Mouse (Mus musculus) frontal cortex, adult (tissue): ENCODE measurements around the gene Otud4.
"Not testable (repeated sequence)": the region's sequence is repeated elsewhere in the genome, so short reads cannot be mapped to it uniquely, and the experiment has no call there.

Experiments
- ATAC-seq: cut with Nextera tagmentation; 2 replicates; pipeline ENCODE4 v1.9.2; 2017; ENCODE audit warnings: mild to moderate bottlenecking, moderate library complexity, mixed read lengths; ENCODE audit not compliant: low TSS enrichment

Otud4 gene

DNA sequence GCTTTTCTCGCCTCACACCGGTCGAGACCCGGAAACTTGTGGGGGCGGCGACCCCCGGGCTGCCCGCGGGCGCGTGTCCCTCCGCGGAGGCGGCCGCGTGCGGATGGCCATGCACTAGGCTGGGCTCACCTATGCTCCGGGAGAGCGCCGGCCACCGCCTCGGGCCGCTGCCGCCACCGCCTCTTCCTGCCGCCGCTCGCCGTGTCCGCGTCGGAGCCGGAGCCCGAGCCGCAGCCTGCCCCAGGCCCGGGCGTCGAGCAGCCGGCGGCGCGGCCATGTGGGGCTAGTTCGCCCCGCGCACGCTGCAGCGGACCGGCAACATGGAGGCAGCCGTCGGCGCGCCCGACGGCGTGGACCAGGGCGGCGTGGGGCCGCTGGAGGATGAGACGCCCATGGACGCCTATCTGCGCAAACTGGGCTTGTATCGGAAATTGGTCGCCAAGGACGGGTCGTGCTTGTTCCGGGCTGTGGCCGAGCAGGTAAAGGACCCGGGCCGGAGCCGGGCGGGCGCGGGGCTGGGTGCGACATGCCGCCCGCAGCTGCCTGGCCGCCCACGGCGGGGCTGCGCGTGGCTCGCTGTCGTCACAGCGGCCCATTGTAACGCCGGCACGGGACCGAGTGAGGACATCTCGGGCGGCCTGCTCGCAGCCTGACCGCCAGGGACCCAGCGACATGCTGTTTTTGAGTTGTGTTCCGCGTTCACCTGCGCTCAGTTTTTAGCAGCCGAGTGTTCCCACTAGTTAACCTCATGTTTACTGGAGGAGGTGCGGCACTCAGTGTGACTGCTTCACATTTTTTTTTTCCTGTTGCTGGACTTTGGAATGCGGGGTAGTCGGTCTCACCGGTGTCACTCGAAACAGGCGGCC, at the start of gene Otud4:
Otud4 (plus strand) TSS at position 33 of the 866 bp plus-strand sequence.
- ATAC-seq: peak; percentile 56

DNA sequence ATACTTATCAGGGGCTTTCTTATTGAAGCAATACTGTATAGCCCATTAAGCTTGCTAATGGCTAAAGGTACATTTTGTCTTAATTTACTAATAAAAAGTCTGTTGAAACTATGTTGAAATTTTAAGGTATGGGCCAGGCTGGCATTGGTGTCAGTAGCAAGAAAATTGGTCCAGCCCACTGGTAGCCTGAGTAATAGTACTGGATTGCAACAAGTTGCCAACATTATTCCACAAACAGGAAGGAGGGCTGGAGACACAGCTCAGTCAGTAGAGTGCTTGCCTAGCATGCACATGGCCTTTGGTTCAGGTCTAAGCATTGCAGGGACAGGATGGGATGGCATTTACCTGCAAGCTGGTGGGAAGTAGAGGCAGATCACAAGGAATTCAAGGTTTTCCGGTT, 38.5 kb upstream of the Otud4 start:
- no peak for ATAC-seq

DNA sequence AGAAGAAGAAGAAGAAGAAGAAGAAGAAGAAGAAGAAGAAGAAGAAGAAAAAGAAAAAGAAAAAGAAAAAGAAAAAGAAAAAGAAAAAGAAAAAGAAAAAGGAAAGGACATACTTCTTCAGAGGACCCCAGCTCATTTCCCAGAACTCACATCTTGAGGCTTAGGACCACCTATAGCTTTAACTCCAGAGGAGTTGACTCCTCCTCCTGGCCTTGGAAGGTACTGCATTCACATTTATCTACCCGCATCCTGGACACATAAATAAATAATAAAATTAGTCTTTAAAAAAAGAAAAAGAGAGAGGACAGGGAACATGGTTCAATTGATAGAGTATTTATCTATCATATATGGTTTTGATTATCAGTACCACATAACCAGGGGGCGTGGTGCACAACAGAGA, 36.2 kb upstream of the Otud4 start:
- not testable (repeated sequence) for ATAC-seq

DNA sequence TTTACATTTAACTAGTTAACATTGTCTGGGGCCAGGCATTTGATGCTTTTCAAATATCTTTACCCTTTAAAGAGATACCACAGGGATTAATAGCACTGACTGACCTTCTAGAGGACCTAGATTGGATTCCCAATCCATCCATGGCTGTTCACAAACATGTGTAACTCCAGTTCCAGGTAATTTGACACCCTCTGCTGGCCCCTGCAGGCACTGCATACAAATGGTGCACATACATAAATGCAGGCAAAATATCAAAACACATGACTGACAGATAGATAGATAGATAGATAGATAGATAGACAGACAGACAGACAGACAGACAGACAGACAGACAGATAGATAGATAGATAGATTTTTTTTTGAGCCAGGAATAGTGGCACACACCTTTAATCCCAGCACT, 33.2 kb upstream of the Otud4 start:
- no peak for ATAC-seq

DNA sequence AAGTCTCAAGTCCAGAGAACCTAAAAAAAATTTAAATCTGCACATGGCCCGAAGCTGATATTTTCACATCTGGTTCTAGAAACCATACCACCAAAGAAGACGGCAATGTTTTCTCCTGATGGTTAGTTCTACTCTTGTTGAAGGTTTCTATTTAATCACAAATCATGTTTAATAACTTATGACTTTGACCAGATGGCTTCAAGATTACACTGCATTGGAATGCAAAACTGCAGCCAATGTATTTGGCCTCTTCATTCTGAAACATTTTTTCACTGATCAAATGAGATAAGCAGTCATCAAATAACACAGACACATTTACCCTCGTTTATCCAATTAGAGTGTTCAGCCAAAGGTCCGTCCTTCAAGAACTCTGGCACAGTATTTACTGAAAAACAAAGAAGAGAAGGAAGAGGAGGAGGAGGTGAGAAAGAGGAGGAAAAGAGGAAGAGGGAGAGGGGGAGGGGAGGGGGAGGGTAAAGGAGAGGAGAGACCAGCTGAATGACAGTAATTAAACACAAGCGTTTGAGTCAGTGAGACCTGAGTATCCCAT, 32.6 kb upstream of the Otud4 start:
- no peak for ATAC-seq

DNA sequence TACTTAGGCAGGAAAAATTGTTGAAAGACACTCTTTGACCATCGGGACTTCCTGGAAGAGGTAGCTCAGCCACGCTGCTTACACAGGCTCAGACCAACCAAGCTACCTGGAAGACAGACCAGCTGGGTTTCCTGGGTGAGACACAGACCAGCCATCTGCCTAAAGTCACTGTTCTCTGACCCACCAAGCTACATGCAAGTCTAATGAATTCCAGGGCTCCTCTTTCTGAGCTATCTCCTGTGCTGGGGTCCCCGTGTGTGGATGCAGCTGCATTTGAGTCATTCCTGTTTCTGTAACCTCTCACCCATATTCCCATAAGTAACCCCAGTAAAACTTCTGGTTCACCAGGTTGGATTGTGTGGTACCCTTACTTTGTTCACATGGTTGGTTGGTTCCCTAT, 30.7 kb upstream of the Otud4 start:
- no peak for ATAC-seq

DNA sequence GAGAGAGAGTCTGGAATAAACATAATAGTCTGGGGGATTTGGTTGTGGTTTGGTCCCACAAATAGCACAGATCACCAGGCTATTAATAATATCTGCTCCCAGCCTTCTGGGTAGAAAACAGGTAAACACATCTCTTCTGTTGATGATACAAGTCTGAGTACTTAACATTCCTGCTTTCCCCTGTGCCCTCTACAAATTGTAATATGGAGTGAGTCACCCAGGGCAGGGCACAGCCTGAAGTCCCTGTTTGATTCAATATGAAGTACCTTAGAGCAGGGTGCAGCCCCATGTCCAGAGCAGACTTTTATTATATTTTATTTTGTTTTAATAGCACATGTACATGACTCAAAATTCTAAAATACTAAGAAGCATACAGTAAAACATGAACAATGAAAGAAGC, 29.1 kb upstream of the Otud4 start:
- ATAC-seq: no peak

DNA sequence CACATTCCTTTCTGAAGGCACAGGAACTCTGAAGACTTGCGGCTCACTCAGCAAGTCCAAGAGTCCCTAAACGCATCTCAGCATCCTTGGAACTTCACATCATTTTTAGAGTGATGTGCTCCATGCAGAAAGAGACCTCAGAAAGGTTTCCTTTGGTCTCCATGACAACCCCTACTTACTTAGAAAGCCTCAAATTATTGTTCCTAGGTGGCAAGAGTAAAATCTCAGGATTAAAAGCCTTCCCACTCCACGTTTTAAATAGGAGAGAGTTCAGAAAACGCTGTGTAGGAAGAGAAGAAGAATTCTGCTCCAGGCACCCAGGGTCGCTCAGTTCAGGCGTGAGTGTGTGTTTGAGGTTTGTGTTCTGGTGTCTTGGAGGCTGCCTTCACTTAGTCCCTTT, 27.1 kb upstream of the Otud4 start:
- peak; percentile 67 for ATAC-seq

DNA sequence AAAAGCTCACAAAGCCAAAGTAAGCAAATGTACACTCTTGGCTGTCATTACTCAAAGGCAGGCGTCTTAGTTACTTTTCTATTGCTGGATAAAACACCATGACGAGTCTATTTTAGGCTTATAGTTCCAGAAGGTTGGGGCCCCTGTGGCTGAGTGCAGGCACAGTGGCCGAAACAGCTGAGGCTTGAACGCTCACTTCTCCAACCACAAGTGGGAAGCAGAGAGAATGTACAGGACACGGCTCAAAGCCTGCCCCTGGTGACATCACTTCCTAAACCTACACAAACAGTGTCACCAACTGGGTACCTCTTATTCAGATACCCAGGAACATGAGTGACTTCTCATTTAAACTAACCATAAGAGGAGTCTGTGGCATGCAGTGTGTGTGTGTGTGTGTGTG, 26.5 kb upstream of the Otud4 start:
- ATAC-seq: no peak

DNA sequence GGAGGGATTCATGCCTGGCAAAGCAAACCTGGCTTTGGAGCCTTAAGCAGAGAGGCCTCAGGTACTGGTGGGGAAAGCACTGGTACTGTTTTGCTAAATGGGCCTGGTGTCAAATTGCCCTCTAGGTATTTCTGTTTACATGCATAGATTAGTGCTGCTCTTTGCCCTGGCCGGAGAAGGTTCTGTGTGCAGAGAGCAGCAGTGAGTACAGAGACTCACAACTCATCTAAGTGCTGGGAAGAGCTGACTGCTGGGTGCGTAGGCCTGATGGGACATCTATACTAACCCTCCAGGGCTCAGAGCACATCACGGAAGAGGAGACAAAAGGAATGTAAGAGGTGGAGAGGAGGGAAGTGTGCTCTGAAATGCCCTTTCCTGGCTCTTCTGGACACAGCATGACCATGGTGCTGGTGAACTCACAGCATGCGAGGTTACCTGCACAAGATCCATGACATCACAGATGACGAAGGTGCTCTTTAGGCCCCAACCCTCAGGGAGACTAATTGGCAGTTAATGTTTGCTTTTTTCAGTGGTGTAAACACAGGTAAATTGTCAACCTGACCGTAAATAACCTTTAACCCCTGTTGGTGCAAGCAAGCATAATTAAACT, 23.6 kb upstream of the Otud4 start:
- no peak for ATAC-seq

DNA sequence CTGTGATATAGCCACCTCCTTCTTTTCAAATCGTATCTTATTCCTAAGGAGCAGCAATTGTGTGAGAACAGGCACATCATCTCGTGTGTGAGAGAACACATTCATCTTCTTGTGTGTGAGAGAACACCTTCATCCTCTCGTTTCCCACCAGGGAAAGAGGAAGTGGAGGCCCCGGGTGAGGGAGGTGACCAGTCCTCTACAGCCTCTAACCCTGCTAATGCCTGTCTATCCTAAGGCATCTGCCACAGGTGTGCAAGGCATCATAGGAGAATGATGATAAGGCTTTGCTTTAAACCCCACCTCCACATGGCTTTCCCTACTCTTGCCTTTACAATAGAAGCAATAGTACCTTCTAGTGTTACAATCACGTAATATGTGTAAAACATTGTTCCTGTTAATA, 20.5 kb upstream of the Otud4 start:
- no peak for ATAC-seq

DNA sequence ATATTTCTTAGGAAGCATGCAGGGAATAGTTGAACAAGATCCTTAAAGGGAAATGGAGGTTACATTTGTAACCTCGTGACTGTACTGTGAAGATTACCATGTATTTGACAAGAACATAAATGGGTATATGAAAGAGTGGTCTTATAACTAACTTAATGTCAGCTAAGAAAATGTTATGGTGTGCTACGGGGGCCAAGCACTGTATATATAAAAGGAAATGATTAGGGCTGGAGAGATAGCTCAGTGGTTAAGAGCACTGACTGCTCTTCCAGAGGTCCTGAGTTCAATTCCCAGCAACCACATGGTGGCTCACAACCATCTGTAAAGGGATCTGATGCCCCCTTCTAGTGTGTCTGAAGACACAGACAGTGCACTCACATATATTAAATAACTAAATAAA, 20.1 kb upstream of the Otud4 start:
- no peak for ATAC-seq

DNA sequence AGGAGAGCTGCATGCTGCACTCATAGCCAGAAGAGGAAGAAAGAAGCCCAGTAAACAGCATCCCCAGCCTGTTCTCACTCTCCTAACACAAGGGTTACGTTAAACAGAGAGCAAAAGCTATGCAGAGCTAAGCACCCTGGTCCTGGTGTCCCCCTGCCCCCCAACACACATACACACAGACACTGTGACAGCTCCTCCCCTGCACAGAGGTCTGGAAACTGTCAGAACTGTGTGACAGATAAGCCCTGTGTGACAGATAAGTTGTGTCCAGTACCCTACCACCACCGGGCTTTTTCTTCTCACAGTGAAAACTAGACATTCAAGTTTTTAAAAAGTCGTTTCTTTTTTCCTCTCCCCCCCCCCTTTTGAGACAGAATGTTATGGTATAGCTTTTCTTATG, 19.4 kb upstream of the Otud4 start:
- ATAC-seq: no peak

DNA sequence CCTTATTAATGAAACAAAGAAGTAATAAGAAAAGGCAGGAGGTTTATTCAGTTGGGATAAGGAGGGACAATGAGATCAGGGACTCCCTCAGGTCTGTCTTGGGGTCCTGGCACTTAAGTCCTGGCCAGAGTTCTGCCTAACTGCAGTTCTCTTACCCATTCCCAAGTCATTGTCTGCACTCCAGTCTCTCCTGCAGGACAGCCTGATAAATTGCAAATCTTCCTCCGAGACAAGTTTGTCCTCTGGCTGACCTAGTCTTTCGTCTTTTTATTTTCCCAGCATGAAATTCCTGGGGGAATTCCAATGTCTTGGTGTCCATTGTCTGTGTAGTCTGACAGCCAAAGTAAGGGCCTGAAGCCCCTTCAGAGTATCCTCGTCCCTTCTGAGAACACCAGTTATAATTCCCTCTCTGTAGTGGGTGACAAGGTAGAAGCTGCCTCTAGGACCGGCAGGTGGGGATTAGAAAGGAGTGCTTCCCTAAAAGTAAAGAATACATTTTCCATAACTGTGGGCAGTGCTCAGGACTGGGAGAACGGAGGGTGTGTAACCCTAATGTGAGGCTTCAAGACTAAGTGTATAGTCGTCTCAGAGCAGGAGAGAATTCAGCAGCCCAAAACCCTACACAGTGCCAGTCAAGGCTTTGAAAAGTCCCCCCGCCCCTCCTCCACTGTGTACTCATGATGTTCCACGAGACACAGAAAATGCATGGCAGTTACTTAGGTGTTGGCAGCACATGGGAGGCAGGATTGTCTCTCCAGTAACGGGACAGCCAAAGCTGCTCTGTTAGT, 18.7 kb upstream of the Otud4 start:
- no peak for ATAC-seq

DNA sequence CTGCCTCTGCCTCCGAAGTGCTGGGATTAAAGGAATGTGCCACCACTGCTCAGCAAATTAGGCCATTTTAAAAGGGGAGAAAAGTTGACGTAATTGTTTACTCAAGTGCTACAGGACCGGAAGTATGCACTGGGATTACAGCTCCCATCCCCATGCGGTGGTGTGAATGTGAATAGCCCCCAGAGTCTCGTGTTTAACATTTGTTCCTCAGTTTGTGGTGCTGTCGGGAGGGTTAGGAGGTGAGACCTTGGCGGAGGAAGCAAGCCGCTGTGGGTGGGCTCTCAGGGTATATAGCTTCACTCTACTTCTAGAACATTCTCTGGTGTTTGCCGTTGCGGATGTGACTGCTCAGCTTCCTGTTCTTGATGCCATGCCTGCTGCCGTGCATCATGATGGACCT, 17.1 kb upstream of the Otud4 start:
- no peak for ATAC-seq

DNA sequence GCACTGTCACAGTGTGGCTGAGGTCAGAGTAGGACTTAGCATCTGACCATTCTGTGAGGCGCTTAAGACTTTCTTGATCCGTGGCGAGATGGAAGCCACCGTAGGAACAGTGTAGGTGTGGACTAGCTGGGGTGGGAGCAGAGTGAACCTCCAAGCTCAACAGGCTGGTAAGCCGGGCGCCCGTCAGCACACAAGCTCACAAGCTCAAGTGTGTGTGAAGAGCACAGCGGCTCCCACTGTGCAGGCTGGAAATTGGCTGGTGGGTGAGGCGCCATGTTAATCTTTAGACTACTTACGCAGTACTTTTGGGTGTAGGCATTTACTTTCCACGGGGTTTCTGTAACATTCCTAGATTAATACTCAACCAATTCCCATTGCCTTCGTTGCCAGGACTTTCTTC, 16.1 kb upstream of the Otud4 start:
- peak; percentile 16; the same call in 1 of the 2 replicates for ATAC-seq

DNA sequence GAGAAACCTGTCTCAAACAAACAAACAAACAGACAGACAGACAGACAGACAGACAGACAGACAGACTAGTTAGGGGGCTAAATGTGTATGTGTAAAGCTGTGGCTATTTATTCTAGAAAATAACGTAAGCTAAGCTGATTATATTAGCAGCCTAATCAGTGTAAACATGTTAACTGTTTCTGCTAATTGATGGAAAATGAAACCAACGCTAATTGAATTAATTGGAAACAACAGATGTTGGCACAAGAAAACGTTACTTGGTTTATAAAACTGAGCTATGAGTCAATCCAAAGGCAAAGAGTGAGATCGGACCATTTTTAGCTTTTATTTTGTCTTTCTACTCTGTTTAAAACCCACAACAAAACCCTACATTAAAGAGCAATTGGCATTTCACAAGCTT, 15.0 kb upstream of the Otud4 start:
- ATAC-seq: no peak

DNA sequence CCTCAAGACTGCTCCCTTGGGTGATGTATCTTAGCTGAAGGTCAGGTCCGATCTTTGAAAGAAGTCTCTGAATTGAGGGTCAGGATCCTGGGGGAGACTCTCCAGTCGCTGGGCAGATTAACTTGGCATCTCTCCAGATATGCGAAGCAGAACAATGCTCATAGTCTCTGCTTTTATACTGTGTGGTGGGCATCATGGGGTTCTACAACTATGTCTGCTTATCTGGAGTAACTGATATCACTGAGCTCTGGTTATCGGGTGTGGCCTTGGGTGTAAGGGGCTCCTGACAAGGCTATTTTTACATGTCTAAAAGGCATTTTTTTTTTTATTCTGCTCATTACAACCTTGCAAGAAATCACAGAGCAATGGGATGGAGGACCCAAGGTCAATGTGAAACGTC, 13.2 kb upstream of the Otud4 start:
- ATAC-seq: no peak

DNA sequence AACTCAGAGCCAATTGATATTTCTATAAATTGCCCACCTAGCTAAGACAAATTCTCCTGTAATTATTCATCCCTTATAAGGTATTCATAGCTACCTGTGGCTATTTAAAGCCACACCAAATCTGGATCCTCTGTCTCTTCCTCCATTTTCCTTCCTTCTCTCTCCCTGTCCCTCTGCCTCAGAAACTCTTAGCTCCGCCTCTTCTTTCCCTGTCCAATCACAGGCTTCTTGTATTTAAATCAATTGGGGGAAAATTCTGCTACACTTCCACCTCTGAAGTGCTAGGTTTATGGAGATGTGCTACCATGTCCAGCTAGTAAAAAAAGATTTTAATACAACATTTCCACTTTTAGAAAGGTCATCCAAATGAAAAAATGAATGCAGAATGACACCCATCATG, 3.9 kb upstream of the Otud4 start:
- no peak for ATAC-seq

DNA sequence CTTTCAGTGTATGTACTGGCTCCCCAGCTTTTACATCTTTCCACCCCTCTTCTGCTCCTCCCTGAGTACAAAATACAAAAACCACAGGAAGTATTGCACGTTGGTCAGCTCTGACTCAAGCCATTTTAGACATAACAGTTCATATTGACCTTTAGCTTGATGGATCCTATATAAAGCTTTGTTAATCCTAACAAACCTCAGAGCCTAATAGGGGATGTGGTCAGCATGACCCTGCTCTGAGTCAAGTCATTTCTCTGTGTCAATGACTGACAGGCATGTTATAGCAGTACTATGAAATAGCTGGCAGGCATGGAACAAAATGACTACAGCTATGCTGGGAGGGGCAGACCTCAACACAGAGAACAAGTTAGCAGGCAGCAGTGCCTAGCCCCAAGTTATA, 3.3 kb upstream of the Otud4 start:
- ATAC-seq: no peak

DNA sequence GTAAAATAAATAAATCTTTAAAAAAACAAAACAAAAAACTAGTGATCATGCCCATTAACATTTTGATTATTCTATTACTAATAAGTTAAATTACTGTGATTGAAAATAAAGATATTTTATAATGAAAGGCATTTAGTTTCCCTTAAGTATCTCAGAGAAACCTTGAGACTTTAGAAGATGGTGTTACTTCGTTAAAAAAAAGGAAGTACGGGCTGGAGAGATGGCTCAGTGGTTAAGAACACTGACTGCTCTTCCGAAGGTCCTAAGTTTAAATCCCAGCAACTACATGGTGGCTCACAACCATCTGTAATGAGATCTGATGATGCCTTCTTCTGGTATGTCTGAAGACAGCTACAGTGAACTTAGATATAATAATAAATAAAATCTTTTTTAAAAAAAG, 2.2 kb upstream of the Otud4 start:
- no peak for ATAC-seq

DNA sequence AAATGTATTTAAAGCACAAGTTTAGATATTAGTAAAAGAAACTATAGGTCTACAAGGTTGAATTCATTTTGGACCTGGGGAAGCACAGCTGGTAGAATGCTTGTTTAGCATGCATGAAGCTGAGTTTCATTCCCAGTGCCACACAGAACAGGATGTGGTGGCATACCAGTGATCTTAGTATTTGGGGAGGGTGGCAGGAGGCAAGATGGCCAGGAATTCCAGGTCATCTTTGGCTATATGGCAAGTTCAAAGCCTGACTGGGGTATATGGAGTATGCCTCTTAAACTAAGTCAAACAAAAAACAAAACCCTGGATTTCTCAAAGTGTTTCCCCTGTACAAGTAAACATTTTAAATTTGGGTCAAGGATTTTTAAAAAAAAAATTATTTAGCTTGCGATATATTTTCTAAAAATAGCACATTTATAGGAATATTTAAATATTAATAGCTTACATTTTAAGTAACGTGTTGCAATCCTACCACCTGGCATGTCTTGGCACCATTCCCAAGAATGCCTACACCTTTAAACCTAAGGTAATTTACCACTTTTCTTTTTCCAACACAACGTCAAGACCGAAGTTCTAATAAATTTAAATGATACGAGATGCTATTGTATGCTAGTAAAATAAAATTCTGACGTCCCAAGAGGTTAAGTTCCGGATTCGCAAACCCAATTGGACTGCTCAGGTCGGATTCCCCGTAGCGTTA, 1.3 kb upstream of the Otud4 start:
- ATAC-seq: no peak
